Mouse (Mus musculus): ENCODE measurements around the gene Anxa11. TPM values are rescaled to one million over a fixed set of nuclear protein-coding genes. Genes with fewer than 3 reads are reported as not detected.
"Not testable (repeated sequence)": the region's sequence is repeated elsewhere in the genome, so short reads cannot be mapped to it uniquely, and the experiment has no call there.

Anxa11 gene
- polyA plus RNA-seq, 1 experiment, result 113 TPM

DNA sequence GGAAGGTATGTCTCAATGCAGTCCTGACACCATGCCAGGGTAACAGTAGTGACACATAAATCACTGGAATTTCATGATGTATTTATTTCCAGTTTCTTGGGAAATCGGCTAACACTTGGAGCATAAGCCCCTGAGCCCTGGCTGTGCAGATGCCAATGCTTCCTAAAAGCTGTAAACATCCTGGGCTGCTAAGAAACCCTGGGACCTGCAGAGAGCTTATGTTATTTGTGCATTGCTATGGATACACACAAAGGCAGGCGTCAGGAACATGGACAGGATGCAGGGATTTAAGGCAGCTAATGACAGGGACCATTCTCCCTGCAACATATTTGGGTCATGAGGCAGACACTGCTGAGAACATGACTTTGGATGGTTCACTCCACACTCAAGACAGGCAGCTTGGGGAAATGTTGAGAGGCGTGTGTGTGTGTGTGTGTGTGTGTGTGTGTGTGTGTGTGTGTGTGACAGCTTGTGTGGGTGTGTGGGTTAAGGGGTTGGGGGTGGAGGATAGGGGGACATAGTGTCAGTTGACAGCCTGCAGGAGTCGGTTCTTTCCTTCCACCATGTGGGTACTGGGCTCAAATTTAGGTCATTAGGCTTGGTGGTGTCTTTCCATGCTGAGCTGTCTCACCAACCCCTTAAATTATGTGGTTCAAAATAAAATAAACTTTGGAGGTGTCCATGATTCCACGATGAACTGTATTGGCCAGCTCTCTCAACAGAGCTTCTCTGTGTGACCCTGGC is 76.6 kb downstream of the Anxa11 start:
- H3K4me3 ChIP-seq (ENCODE audit: control insufficient read depth, insufficient read depth, low read length); H3K36me3 ChIP-seq (ENCODE audit: control insufficient read depth, insufficient read depth, low read length); H3K4me1 ChIP-seq (replicated peaks; ENCODE audit: control insufficient read depth, insufficient read depth, low read length); H3K27me3 ChIP-seq (ENCODE audit: control insufficient read depth, insufficient read depth, low read length); H3K27ac ChIP-seq (ENCODE audit: control insufficient read depth, insufficient read depth, low read length); DNase-seq: not testable (repeated sequence)
- WGBS, result no CpG with 5 or more reads among the region's 5 CpGs

DNA sequence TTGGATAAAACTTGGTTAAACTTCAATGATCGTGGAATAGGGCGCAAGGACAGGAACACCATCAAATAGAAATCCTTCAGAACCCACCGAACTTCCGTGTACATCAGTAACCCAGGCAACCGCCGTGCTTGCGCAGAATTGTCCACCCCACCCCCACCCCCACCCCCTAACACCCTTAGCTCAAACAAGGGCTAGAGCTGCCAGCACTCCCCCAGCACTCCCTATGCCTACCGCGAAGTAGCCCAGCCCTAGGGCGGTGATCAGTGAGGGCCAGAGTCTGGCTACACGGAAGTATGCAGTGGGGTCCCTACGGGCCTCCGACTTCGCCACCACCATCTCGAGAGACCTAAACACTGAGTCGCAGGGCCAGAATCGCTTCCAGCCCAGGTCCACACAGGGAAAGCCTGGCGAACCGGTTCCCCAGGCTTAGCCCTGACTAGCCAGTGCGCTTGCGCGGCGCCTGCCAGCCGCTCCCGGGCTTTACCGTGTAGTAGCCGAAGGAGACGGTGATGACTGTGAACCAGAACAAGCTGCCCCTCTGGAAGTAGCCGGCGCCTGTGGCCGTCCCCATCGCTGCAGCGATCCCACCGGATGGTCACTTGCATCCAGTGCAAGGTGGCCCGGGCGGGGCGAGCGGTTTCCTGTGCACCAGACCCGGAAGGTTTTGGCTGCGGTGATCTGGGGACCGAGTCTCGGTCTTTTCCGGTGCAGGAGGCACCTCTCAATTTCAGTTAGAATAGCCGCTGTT is 85.0 kb downstream of the Anxa11 start:
- not testable (repeated sequence) for H3K36me3 ChIP-seq (ENCODE audit: control insufficient read depth, insufficient read depth, low read length); H3K27me3 ChIP-seq (ENCODE audit: control insufficient read depth, insufficient read depth, low read length); H3K4me1 ChIP-seq (replicated peaks; ENCODE audit: control insufficient read depth, insufficient read depth, low read length); H3K27ac ChIP-seq (ENCODE audit: control insufficient read depth, insufficient read depth, low read length); H3K4me3 ChIP-seq (ENCODE audit: control insufficient read depth, insufficient read depth, low read length); DNase-seq
- WGBS, result no CpG with 5 or more reads among the region's 44 CpGs

DNA sequence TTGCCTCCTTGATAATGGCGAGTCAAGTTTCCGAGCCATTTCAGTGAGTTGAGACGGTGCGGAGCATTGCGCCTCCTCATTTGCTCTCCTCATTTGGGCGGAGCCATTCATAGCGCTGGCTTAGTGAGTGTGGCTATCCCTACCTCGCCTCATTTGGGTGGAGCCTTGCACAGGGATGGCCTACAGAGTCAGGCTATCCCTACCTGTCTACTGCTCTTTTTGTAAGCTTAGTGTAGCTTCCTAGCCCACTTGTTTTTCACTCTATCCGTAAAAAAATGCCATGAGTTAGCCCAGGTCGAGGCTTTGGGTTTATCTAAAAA is 85.6 kb downstream of the Anxa11 start, which contains the start of gene Tmem254a:
Tmem254a (minus strand) TSS at position 111 of the 320 bp plus-strand sequence.
- DNase-seq; H3K27ac ChIP-seq (ENCODE audit: control insufficient read depth, insufficient read depth, low read length); H3K4me1 ChIP-seq (replicated peaks; ENCODE audit: control insufficient read depth, insufficient read depth, low read length); H3K36me3 ChIP-seq (ENCODE audit: control insufficient read depth, insufficient read depth, low read length); H3K27me3 ChIP-seq (ENCODE audit: control insufficient read depth, insufficient read depth, low read length); H3K4me3 ChIP-seq (ENCODE audit: control insufficient read depth, insufficient read depth, low read length): not testable (repeated sequence)
- no CpG with 5 or more reads among the region's 10 CpGs for WGBS

Other genes starting within 250 kb of the Anxa11 start
- 105 and 108 TPM in 2 replicates for gene Ppif, start 148.0 kb upstream of the Anxa11 start, polyA plus RNA-seq (2012; rRNA removed)
- gene Zcchc24, start 73.1 kb upstream of the Anxa11 start, polyA plus RNA-seq (2012; rRNA removed), result 26.2 and 28.9 TPM in 2 replicates
- gene Plac9a, start 60.9 kb downstream of the Anxa11 start, polyA plus RNA-seq (2012; rRNA removed), result 1.3 TPM in 1 of 2 replicates, not detected in the other
- 2.4 and 3.5 TPM in 2 replicates for gene Tmem254a, start 85.5 kb downstream of the Anxa11 start, polyA plus RNA-seq (2012; rRNA removed)
- not detected in 2 replicates for gene Cphx1, start 96.1 kb downstream of the Anxa11 start, polyA plus RNA-seq (2012; rRNA removed)
- 0.54 and 0.82 TPM in 2 replicates for gene Duxbl1, start 136.4 kb downstream of the Anxa11 start, polyA plus RNA-seq (2012; rRNA removed)
- 49.9 and 59.0 TPM in 2 replicates for gene Gm9780, start 200.6 kb downstream of the Anxa11 start, polyA plus RNA-seq (2012; rRNA removed)
- 19.0 and 27.1 TPM in 2 replicates for gene Tmem254c, start 225.2 kb downstream of the Anxa11 start, polyA plus RNA-seq (2012; rRNA removed)
- not detected in 2 replicates for gene Cphx2, start 239.4 kb downstream of the Anxa11 start, polyA plus RNA-seq (2012; rRNA removed)
- not detected in 2 replicates for gene Cphx3, start 240.1 kb downstream of the Anxa11 start, polyA plus RNA-seq (2012; rRNA removed)

Measured in thymus, adult 2 months (tissue).